ENCODE assay signal across 7 mouse cellular contexts in the genomic region with DNA sequence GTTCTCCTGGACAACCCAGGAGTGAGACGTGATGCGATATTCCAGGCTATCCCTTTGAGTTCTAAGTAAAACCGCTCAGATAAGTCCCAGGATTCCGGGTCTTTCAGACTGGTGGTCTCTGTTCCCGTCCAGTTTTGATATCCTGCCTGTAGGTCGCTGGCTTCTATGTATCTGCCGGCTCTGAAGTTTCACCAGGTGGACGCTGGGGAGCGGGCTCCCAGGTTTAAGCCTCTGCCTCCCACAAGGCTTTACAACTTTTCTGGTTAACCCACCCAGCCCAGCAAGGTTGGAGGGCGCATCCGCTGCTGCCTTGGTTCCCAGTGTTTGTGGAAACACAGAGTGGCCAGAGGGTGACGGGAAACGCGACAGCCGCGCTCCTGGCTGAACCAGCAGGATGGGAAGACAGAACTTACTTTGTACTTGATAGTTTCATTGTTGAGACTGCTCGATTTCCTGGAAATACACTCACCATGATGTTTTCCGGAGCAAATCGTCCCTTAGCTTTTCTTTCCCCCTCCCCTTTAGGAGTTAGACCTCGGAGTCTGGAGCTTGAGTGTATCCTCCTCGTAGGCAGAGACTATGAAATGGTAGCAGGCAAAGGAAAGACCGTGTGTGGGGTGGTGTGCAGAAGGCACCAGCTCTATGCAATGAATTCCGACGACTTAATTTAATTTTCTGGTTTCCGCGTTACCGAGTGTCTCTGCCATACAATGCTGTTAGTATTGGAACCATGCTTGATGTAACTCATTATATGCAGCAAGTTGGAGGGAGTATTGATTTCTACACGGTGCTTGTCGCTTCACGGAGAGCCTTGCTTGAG. TPM values are rescaled to one million over a fixed set of nuclear protein-coding genes. Genes with fewer than 3 reads are reported as not detected.
A peak's percentile ranks its signal among the peaks of the same experiment; 100 is the strongest.
DNase-seq lines count a peak whose midpoint lies in the region; ATAC-seq and TF ChIP-seq lines count a peak whose summit lies in the region.

No protein-coding gene starts in this region.

- no peak for TF ChIP-seq EP300 in ES-Bruce4 (IDR thresholded peaks at IDR 0.05; ENCODE audit: insufficient read depth, low read depth, low read length)

- 2% methylated on average over 30 of the region's 30 CpGs for WGBS in forebrain, embryonic 15.5 days
- WGBS in hindbrain, embryonic 10.5 days: 4% methylated on average over 30 of the region's 30 CpGs
- 3% methylated on average over 30 of the region's 30 CpGs for WGBS in midbrain, embryonic 11.5 days
- 2% methylated on average over 30 of the region's 30 CpGs for WGBS in stomach, embryonic 16.5 days

- peak overlapping the region; percentile 77 for H3K27ac ChIP-seq in ES-Bruce4 (ENCODE audit: insufficient read depth, low read length)
- H3K27ac ChIP-seq in forebrain, embryonic 15.5 days (replicated peaks): peak overlapping the region; percentile 94; the same call in 1 of the 2 replicates
- peak overlapping the region; percentile 98 for H3K27ac ChIP-seq in hindbrain, embryonic 10.5 days
- no peak overlapping the region for H3K27ac ChIP-seq in midbrain, embryonic 11.5 days (ENCODE audit: low read depth, low read length)
- peak overlapping the region; percentile 97 for H3K27ac ChIP-seq in stomach, embryonic 16.5 days (ENCODE audit: low read length)

- no peaks in the 10 kb centered on the region for H3K9me3 ChIP-seq in ES-Bruce4 (replicated peaks; ENCODE audit: control insufficient read depth, insufficient read depth, low read length, poor library complexity, severe bottlenecking)
- H3K9me3 ChIP-seq in forebrain, embryonic 15.5 days: no peaks in the 10 kb centered on the region
- no peaks in the 10 kb centered on the region for H3K9me3 ChIP-seq in hindbrain, embryonic 10.5 days
- no peaks in the 10 kb centered on the region for H3K9me3 ChIP-seq in midbrain, embryonic 11.5 days (ENCODE audit: control insufficient read depth, low read length)
- H3K9me3 ChIP-seq in stomach, embryonic 16.5 days (replicated peaks; ENCODE audit: control insufficient read depth, low read length): no peaks in the 10 kb centered on the region

- intact Hi-C loops in left cerebral cortex, postnatal 4 days (cut with DNase I): no loop called here

- no peaks in the 10 kb centered on the region for H3K27me3 ChIP-seq in ES-Bruce4 (ENCODE audit: control insufficient read depth, insufficient read depth, low read length, poor library complexity, severe bottlenecking)
- H3K27me3 ChIP-seq in forebrain, embryonic 15.5 days: no peaks in the 10 kb centered on the region
- no peaks in the 10 kb centered on the region for H3K27me3 ChIP-seq in hindbrain, embryonic 10.5 days (ENCODE audit: insufficient read depth, poor library complexity, severe bottlenecking)
- no peaks in the 10 kb centered on the region for H3K27me3 ChIP-seq in midbrain, embryonic 11.5 days (ENCODE audit: control insufficient read depth, insufficient read depth, low read length)
- no peaks in the 10 kb centered on the region for H3K27me3 ChIP-seq in stomach, embryonic 16.5 days (ENCODE audit: control insufficient read depth, insufficient read depth, low read length)

- peak overlapping the region; percentile 86 for H3K9ac ChIP-seq in ES-Bruce4 (ENCODE audit: low read depth, poor library complexity, severe bottlenecking)
- peak overlapping the region; percentile 89 for H3K9ac ChIP-seq in forebrain, embryonic 15.5 days (replicated peaks)
- peak overlapping the region; percentile 95 for H3K9ac ChIP-seq in midbrain, embryonic 11.5 days (ENCODE audit: low read length)
- peak overlapping the region; percentile 94 for H3K9ac ChIP-seq in stomach, embryonic 16.5 days (ENCODE audit: low read length)

- ATAC-seq in forebrain, embryonic 15.5 days (replicated peaks): no peak
- no peak for ATAC-seq in midbrain, embryonic 11.5 days (ENCODE audit: low FRiP score)
- ATAC-seq in stomach, embryonic 16.5 days (ENCODE audit: insufficient read depth, low FRiP score): 0 out of 2 replicates have a peak, but pooled peaks have one; percentile 22

- no peaks in the 10 kb centered on the region for H3K4me1 ChIP-seq in ES-Bruce4 (ENCODE audit: control insufficient read depth, insufficient read depth, low read length)
- peaks cover 27% of the 10 kb centered on the region for H3K4me1 ChIP-seq in forebrain, embryonic 15.5 days
- H3K4me1 ChIP-seq in hindbrain, embryonic 10.5 days (replicated peaks): peaks cover 19% of the 10 kb centered on the region
- H3K4me1 ChIP-seq in midbrain, embryonic 11.5 days (ENCODE audit: control insufficient read depth, insufficient read depth, low read length): peaks cover 7% of the 10 kb centered on the region
- peaks cover 8% of the 10 kb centered on the region for H3K4me1 ChIP-seq in stomach, embryonic 16.5 days (ENCODE audit: control insufficient read depth, insufficient read depth, low read length)

- no peaks in the 10 kb centered on the region for H3K36me3 ChIP-seq in ES-Bruce4 (ENCODE audit: control insufficient read depth, insufficient read depth, low read length, poor library complexity, severe bottlenecking)
- no peaks in the 10 kb centered on the region for H3K36me3 ChIP-seq in forebrain, embryonic 15.5 days
- H3K36me3 ChIP-seq in hindbrain, embryonic 10.5 days: no peaks in the 10 kb centered on the region
- no peaks in the 10 kb centered on the region for H3K36me3 ChIP-seq in midbrain, embryonic 11.5 days (ENCODE audit: control insufficient read depth, insufficient read depth, low read length)
- no peaks in the 10 kb centered on the region for H3K36me3 ChIP-seq in stomach, embryonic 16.5 days (ENCODE audit: control insufficient read depth, insufficient read depth, low read length)

- peak overlapping the region; percentile 94 for H3K4me3 ChIP-seq in ES-Bruce4 (ENCODE audit: low read depth, low read length)
- H3K4me3 ChIP-seq in forebrain, embryonic 15.5 days: peak overlapping the region; percentile 76
- peak overlapping the region; percentile 84 for H3K4me3 ChIP-seq in hindbrain, embryonic 10.5 days
- H3K4me3 ChIP-seq in midbrain, embryonic 11.5 days (ENCODE audit: low read depth, low read length): peak overlapping the region; percentile 68
- H3K4me3 ChIP-seq in stomach, embryonic 16.5 days (replicated peaks; ENCODE audit: low read length): peak overlapping the region; percentile 96

- peak overlapping the region; percentile 92 for H3K4me2 ChIP-seq in forebrain, embryonic 15.5 days (replicated peaks)
- peak overlapping the region; percentile 66 for H3K4me2 ChIP-seq in midbrain, embryonic 11.5 days
- peak overlapping the region; percentile 72 for H3K4me2 ChIP-seq in stomach, embryonic 16.5 days (ENCODE audit: low read depth, low read length)

- TF ChIP-seq POLR2A in ES-Bruce4 (IDR thresholded peaks at IDR 0.05; ENCODE audit: insufficient read depth, low read length): no peak

- DNase-seq in R1 (ENCODE audit: low read depth, low spot score): peak; percentile 55
- DNase-seq in hindbrain, embryonic 10.5 days (ENCODE audit: low spot score): peak; percentile 67
- DNase-seq in left cerebral cortex, postnatal 4 days: peak; percentile 30
- peak; percentile 96 for DNase-seq in midbrain, embryonic 11.5 days (ENCODE audit: low spot score, missing footprints)

- TF ChIP-seq CTCF in ES-Bruce4 (IDR thresholded peaks at IDR 0.05; ENCODE audit: low read depth, low read length): peak; percentile 1

RNA-seq across cellular contexts. Expression of a gene that starts 1.6 kb away (rescaled TPM):
- polyA plus RNA-seq in ES-Bruce4 (2011; ENCODE audit: insufficient read depth, insufficient read length, low read depth, missing spikeins): 48.9 and 52.5 TPM in 2 replicates
- polyA plus RNA-seq in forebrain, embryonic 15.5 days (2015; fragmentation: Nextera tagmentation; extraction: Ambion mirVana): 35.0 and 37.4 TPM in 2 replicates
- polyA plus RNA-seq in hindbrain, embryonic 10.5 days (2016; fragmentation: Nextera tagmentation; extraction: Ambion mirVana): 22.1 and 34.2 TPM in 2 replicates
- 100 to 1,000 TPM; 205 to 271 TPM for total RNA-seq in left cerebral cortex, postnatal 4 days (2021)
- 17.3 and 21.0 TPM in 2 replicates for polyA plus RNA-seq in midbrain, embryonic 11.5 days (2014; fragmentation: Nextera tagmentation; extraction: Ambion mirVana)
- 45.2 and 46.4 TPM in 2 replicates for polyA plus RNA-seq in stomach, embryonic 16.5 days (2015; fragmentation: Nextera tagmentation; extraction: Ambion mirVana)

Comparison
In these comparisons a context has a peak if more than half of its experiments do, and no peak if none do; other contexts are left out.
1. DNase-seq: peak in every context shown above with its lines; median percentile 96 in midbrain, embryonic 11.5 days; 67 in hindbrain, embryonic 10.5 days; 55 in R1; 30 in left cerebral cortex, postnatal 4 days.